8 mouse cellular contexts compared by ENCODE assay signal in genomic region chr9:107770374-107771290, GRCm38 (mm10). TPM values are rescaled to one million over a fixed set of nuclear protein-coding genes. Genes with fewer than 3 reads are reported as not detected.
DNase-seq lines count a peak whose midpoint lies in the region; ATAC-seq lines count a peak whose summit lies in the region.

Gene Rbm5, minus strand, starts transcription at chr9:107770996.

- no peaks in the 10 kb centered on the region for H3K27me3 ChIP-seq in forebrain, embryonic 14.5 days (replicated peaks; ENCODE audit: control insufficient read depth, insufficient read depth, low read length)
- H3K27me3 ChIP-seq in neural tube, embryonic 15.5 days (replicated peaks), result no peaks in the 10 kb centered on the region

- peak within 1 kb of the TSS; percentile 72 for H3K4me2 ChIP-seq in forebrain, embryonic 14.5 days (ENCODE audit: low read length)
- peak within 1 kb of the TSS; percentile 71 for H3K4me2 ChIP-seq in neural tube, embryonic 15.5 days

- H3K36me3 ChIP-seq in forebrain, embryonic 14.5 days (ENCODE audit: control insufficient read depth, insufficient read depth, low read length), result peaks cover 65% of the 10 kb centered on the region
- H3K36me3 ChIP-seq in neural tube, embryonic 15.5 days, result peaks cover 56% of the 10 kb centered on the region

- peak; percentile 100 for ATAC-seq in forebrain, embryonic 14.5 days
- peak; percentile 100 for ATAC-seq in neural tube, embryonic 15.5 days (ENCODE audit: low FRiP score)

- no peaks in the 10 kb centered on the region for H3K9me3 ChIP-seq in forebrain, embryonic 14.5 days (replicated peaks; ENCODE audit: control insufficient read depth, low read length)
- no peaks in the 10 kb centered on the region for H3K9me3 ChIP-seq in neural tube, embryonic 15.5 days (replicated peaks)

- H3K4me3 ChIP-seq in forebrain, embryonic 14.5 days (ENCODE audit: low read depth, low read length), result peak within 1 kb of the TSS; percentile 99
- H3K4me3 ChIP-seq in neural tube, embryonic 15.5 days (replicated peaks), result peak within 1 kb of the TSS; percentile 95

- intact Hi-C loops in heart, postnatal 14 days (cut with DNase I), result loop anchor here (5.0 kb wide), 1 partner anchor 82 kb away; no protein-coding TSS in a partner anchor

- under 1% methylated on average over 60 of the region's 60 CpGs for WGBS in forebrain, embryonic 14.5 days
- WGBS in neural tube, embryonic 15.5 days, result under 1% methylated on average over 60 of the region's 60 CpGs

- H3K9ac ChIP-seq in forebrain, embryonic 14.5 days (ENCODE audit: low read length), result peak within 1 kb of the TSS; percentile 98
- peak within 1 kb of the TSS; percentile 99 for H3K9ac ChIP-seq in neural tube, embryonic 15.5 days (replicated peaks)

- H3K4me1 ChIP-seq in forebrain, embryonic 14.5 days (ENCODE audit: control insufficient read depth, insufficient read depth, low read length), result peaks cover 11% of the 10 kb centered on the region
- H3K4me1 ChIP-seq in neural tube, embryonic 15.5 days, result peaks cover 23% of the 10 kb centered on the region

- DNase-seq in ES-CJ7 (ENCODE audit: low read depth, low spot score), result peak; percentile 90
- DNase-seq in cerebellum, adult 11 months, result peak; percentile 89
- DNase-seq in forebrain, embryonic 14.5 days (ENCODE audit: low spot score), result peak; percentile 98
- peak; percentile 92 to 93 for DNase-seq in heart, postnatal 14 days
- DNase-seq in layer of hippocampus, adult 11-12 months (ENCODE audit: low spot score), result peak; percentile 96
- DNase-seq in lung, adult 18-20 months, result peak; percentile 94 to 96
- DNase-seq in testis, postnatal 14 days (ENCODE audit: low spot score), result peak; percentile 95

- H3K27ac ChIP-seq in forebrain, embryonic 14.5 days (ENCODE audit: low read depth, low read length), result peak within 1 kb of the TSS; percentile 90
- peak within 1 kb of the TSS; percentile 93 for H3K27ac ChIP-seq in neural tube, embryonic 15.5 days (replicated peaks)

RNA-seq across cellular contexts. Expression of gene Rbm5, which starts in this region (rescaled TPM):
- 188 and 210 TPM in 2 replicates for polyA plus RNA-seq in forebrain, embryonic 14.5 days (2014; fragmentation: Nextera tagmentation; extraction: Ambion mirVana)
- total RNA-seq in heart, postnatal 14 days (2021), result 10 to 100 TPM; 74.1 to 76.9 TPM
- 229 and 230 TPM in 2 replicates for polyA plus RNA-seq in neural tube, embryonic 15.5 days (2015; fragmentation: Nextera tagmentation; extraction: Ambion mirVana)

Comparison
In these comparisons a context has a peak if more than half of its experiments do, and no peak if none do; other contexts are left out.
1. Peak in every context shown above with its lines: DNase-seq, ATAC-seq, H3K4me3 ChIP-seq and H3K27ac ChIP-seq.